Mouse (Mus musculus) lung, embryonic 15.5 days (tissue): ENCODE data around the gene C530008M17Rik. TPM values are rescaled to one million over a fixed set of nuclear protein-coding genes. Genes with fewer than 3 reads are reported as not detected.

Experiments
- ATAC-seq: fragments of 200-750 bp; cut with Nextera tagmentation; 2 replicates; pipeline ENCODE4 v1.8.0; 2017; ENCODE audit warnings: moderate number of reproducible peaks, borderline replicate concordance; ENCODE audit not compliant: low FRiP score, low TSS enrichment; ENCODE audit errors: extremely low read depth
- H3K27ac ChIP-seq: fragments of 300-500 bp; sonication (generic); 2 replicates; pipeline ENCODE4 v1.5.1; 2015; ENCODE audit warnings: moderate library complexity, mild to moderate bottlenecking, inconsistent platforms
- H3K27me3 ChIP-seq: fragments of 300-500 bp; sonication (generic); 2 replicates; pipeline ENCODE4 v1.6.1; 2015; ENCODE audit warnings: inconsistent platforms
- H3K36me3 ChIP-seq: fragments of 300-500 bp; sonication (generic); 2 replicates; pipeline ENCODE4 v1.6.1; 2015; ENCODE audit warnings: inconsistent platforms
- H3K4me1 ChIP-seq: fragments of 300-500 bp; sonication (generic); 2 replicates; pipeline ENCODE4 v1.6.1; 2015; ENCODE audit warnings: inconsistent platforms
- H3K4me2 ChIP-seq: fragments of 300-500 bp; sonication (generic); 2 replicates; pipeline ENCODE4 v1.6.1; 2015; ENCODE audit warnings: inconsistent platforms, mild to moderate bottlenecking, moderate library complexity
- H3K4me3 ChIP-seq: fragments of 300-500 bp; sonication (generic); 2 replicates; pipeline ENCODE4 v1.5.1; 2015; ENCODE audit warnings: mild to moderate bottlenecking, inconsistent platforms
- H3K9ac ChIP-seq: fragments of 300-500 bp; sonication (generic); 2 replicates; pipeline ENCODE4 v1.6.1; 2015; ENCODE audit warnings: inconsistent platforms
- H3K9me3 ChIP-seq: fragments of 300-500 bp; sonication (generic); 2 replicates; pipeline ENCODE4 v1.6.1; 2016; ENCODE audit warnings: inconsistent platforms
- WGBS: fragments of 180-500 bp; shearing (Covaris S2); methylation state at CpG from one replicate; pipeline ENCODE4 v1.1.7; 2015; 5-methylcytosine and 5-hydroxymethylcytosine counted together
- polyA plus RNA-seq: library from polyadenylated mRNA; unstranded; fragments of >200 nt; fragmentation: Nextera tagmentation; extraction: Ambion mirVana; gene quantifications from 2 replicates; pipeline ENCODE4 v1.2.1, GENCODE M21; 2015

Gene C530008M17Rik
- polyA plus RNA-seq: 12.2 TPM in 2 replicates

- Histone ChIP-seq H3K9me3 (no peaks in the 10 kb centered on the region), H3K4me3 (peak within 1 kb of the TSS; percentile 73), H3K36me3 (no peaks in the 10 kb centered on the region), H3K9ac (peak within 1 kb of the TSS; percentile 88), H3K27me3 (no peaks in the 10 kb centered on the region), H3K4me1 (0 out of 2 replicates have a peak, but pooled peaks cover 3% of the 10 kb centered on the region), H3K4me2 (peak within 1 kb of the TSS; percentile 98), H3K27ac (no peak within 1 kb of the TSS)
- 84% methylated on average over 2 of the region's 2 CpGs for WGBS
- no peak for ATAC-seq
These were observed at the start of gene C530008M17Rik for GRCm38 (mm10) chr5:76656212-76656611. Gene C530008M17Rik, plus strand, starts transcription at chr5:76656512.

- Histone ChIP-seq H3K9ac (no peak overlapping the region), H3K4me2 (no peak overlapping the region), H3K4me1 (no peaks in the 10 kb centered on the region), H3K36me3 (peaks cover 60% of the 10 kb centered on the region), H3K27me3 (no peaks in the 10 kb centered on the region), H3K9me3 (no peaks in the 10 kb centered on the region), H3K27ac (no peak overlapping the region), H3K4me3 (no peak overlapping the region)
- ATAC-seq: no peak
- 92% methylated on average over 8 of the region's 8 CpGs for WGBS
These were observed 46.5 kb upstream of the C530008M17Rik start for GRCm38 (mm10) chr5:76609702-76610370.

- H3K36me3 ChIP-seq: peaks cover 75% of the 10 kb centered on the region
- WGBS: 86% methylated on average over 6 of the region's 6 CpGs
- ATAC-seq: no peak
These were observed 43.3 kb upstream of the C530008M17Rik start for GRCm38 (mm10) chr5:76612867-76613499.

GRCm38 (mm10) chr5:76615276-76615675, 41.0 kb upstream of the C530008M17Rik start:
- WGBS: 89% methylated on average over 8 of the region's 8 CpGs

More at GRCm38 (mm10) chr5:76612867-76613499, 43.3 kb upstream of the C530008M17Rik start:
- Histone ChIP-seq H3K9me3 (no peaks in the 10 kb centered on the region), H3K4me3 (no peak overlapping the region), H3K4me2 (no peak overlapping the region), H3K27ac (no peak overlapping the region), H3K4me1 (no peaks in the 10 kb centered on the region), H3K9ac (no peak overlapping the region), H3K27me3 (no peaks in the 10 kb centered on the region)

GRCm38 (mm10) chr5:76616196-76616747, 40.0 kb upstream of the C530008M17Rik start:
- Histone ChIP-seq H3K4me2 (no peak overlapping the region), H3K27ac (no peak overlapping the region), H3K4me3 (no peak overlapping the region), H3K36me3 (peaks cover 72% of the 10 kb centered on the region), H3K4me1 (no peaks in the 10 kb centered on the region), H3K9ac (no peak overlapping the region), H3K27me3 (no peaks in the 10 kb centered on the region), H3K9me3 (no peaks in the 10 kb centered on the region)
- WGBS: 93% methylated on average over 2 of the region's 2 CpGs
- ATAC-seq: no peak

More at GRCm38 (mm10) chr5:76615276-76615675, 41.0 kb upstream of the C530008M17Rik start:
- Histone ChIP-seq H3K27ac (no peak overlapping the region), H3K27me3 (no peaks in the 10 kb centered on the region), H3K4me1 (no peaks in the 10 kb centered on the region), H3K4me2 (no peak overlapping the region), H3K36me3 (peaks cover 79% of the 10 kb centered on the region), H3K9me3 (no peaks in the 10 kb centered on the region), H3K9ac (no peak overlapping the region), H3K4me3 (no peak overlapping the region)
- no peak for ATAC-seq

DNA sequence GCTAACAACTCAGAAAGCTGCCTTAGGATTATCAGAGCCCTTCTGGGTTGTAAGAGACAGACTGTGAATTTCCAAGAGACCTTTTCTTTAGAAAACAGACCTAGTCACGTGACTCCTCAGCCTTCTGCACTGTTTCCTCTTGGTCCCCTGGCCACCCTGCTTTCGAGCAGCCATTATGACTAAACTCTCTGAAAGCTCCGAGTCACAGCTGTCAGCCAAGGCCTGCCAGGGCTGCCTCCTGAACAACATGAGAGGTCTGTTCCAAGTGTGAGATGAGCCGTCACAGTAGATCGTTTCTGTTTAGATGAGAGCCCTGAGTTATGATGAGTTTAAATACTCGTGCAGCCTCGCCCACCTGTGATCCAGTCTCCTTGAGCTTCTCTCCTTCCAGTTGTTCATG, 37.6 kb upstream of the C530008M17Rik start:
- 76% methylated on average over 7 of the region's 7 CpGs for WGBS
- no peak overlapping the region for H3K9ac ChIP-seq
- ATAC-seq: no peak
- H3K27me3 ChIP-seq: no peaks in the 10 kb centered on the region
- no peaks in the 10 kb centered on the region for H3K9me3 ChIP-seq
- H3K4me1 ChIP-seq: no peaks in the 10 kb centered on the region
- peaks cover 63% of the 10 kb centered on the region for H3K36me3 ChIP-seq
- H3K27ac ChIP-seq: no peak overlapping the region
- no peak overlapping the region for H3K4me3 ChIP-seq
- no peak overlapping the region for H3K4me2 ChIP-seq

- Histone ChIP-seq H3K4me2 (no peak overlapping the region), H3K27me3 (no peaks in the 10 kb centered on the region), H3K4me1 (no peaks in the 10 kb centered on the region), H3K4me3 (no peak overlapping the region), H3K9me3 (no peaks in the 10 kb centered on the region), H3K27ac (no peak overlapping the region), H3K36me3 (peaks cover 36% of the 10 kb centered on the region), H3K9ac (no peak overlapping the region)
- ATAC-seq: no peak
- 96% methylated on average over 9 of the region's 9 CpGs for WGBS
These were observed 32.6 kb upstream of the C530008M17Rik start for GRCm38 (mm10) chr5:76623759-76624158.

GRCm38 (mm10) chr5:76627770-76628169, 28.5 kb upstream of the C530008M17Rik start:
- H3K27ac ChIP-seq: no peak overlapping the region
- 49% methylated on average over 1 of the region's 1 CpGs for WGBS
- no peaks in the 10 kb centered on the region for H3K9me3 ChIP-seq
- no peak overlapping the region for H3K4me2 ChIP-seq
- peak; percentile 49 for ATAC-seq
- no peaks in the 10 kb centered on the region for H3K4me1 ChIP-seq
- H3K27me3 ChIP-seq: no peaks in the 10 kb centered on the region
- no peak overlapping the region for H3K4me3 ChIP-seq
- H3K36me3 ChIP-seq: peaks cover 31% of the 10 kb centered on the region
- no peak overlapping the region for H3K9ac ChIP-seq

DNA sequence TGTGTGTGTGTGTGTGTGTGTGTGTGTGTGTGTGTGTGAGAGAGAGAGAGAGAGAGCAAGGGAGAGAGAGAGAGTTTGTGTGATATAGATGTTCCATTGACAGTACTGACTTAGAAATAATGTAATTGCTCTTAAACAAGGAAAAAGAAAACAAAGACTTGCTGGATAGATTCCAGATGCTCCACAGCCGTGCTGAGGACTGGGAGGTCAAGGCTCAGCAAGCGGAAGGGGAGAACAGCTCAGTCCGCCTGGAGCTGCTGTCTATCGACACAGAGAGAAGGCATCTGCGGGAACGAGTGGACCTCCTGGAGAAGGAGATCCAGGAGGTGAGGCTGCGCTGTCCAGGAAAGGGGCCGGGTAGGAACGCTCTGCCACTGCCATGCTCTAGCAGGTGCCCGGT, 22.3 kb upstream of the C530008M17Rik start:
- peaks cover 54% of the 10 kb centered on the region for H3K36me3 ChIP-seq
- H3K9me3 ChIP-seq: no peaks in the 10 kb centered on the region
- H3K27ac ChIP-seq: no peak overlapping the region
- no peak overlapping the region for H3K4me2 ChIP-seq
- H3K27me3 ChIP-seq: no peaks in the 10 kb centered on the region
- no peak overlapping the region for H3K4me3 ChIP-seq
- no peak overlapping the region for H3K9ac ChIP-seq
- H3K4me1 ChIP-seq: no peaks in the 10 kb centered on the region
- ATAC-seq: no peak
- 71% methylated on average over 10 of the region's 10 CpGs for WGBS

GRCm38 (mm10) chr5:76635592-76635991, 20.7 kb upstream of the C530008M17Rik start:
- Histone ChIP-seq H3K4me2 (no peak overlapping the region), H3K27me3 (no peaks in the 10 kb centered on the region), H3K4me1 (no peaks in the 10 kb centered on the region), H3K9me3 (no peaks in the 10 kb centered on the region), H3K9ac (no peak overlapping the region), H3K4me3 (no peak overlapping the region), H3K36me3 (peaks cover 66% of the 10 kb centered on the region), H3K27ac (no peak overlapping the region)
- 89% methylated on average over 2 of the region's 2 CpGs for WGBS
- no peak for ATAC-seq

- 93% methylated on average over 4 of the region's 4 CpGs for WGBS
These were observed 14.2 kb upstream of the C530008M17Rik start for GRCm38 (mm10) chr5:76642076-76642475.

GRCm38 (mm10) chr5:76644234-76644633, 12.1 kb upstream of the C530008M17Rik start:
- 90% methylated on average over 7 of the region's 7 CpGs for WGBS
- Histone ChIP-seq H3K4me3 (no peak overlapping the region), H3K4me2 (no peak overlapping the region), H3K27ac (no peak overlapping the region), H3K36me3 (peaks cover 42% of the 10 kb centered on the region), H3K9me3 (no peaks in the 10 kb centered on the region), H3K4me1 (no peaks in the 10 kb centered on the region), H3K9ac (no peak overlapping the region), H3K27me3 (no peaks in the 10 kb centered on the region)
- ATAC-seq: no peak

More at GRCm38 (mm10) chr5:76642076-76642475, 14.2 kb upstream of the C530008M17Rik start:
- ATAC-seq: no peak
- H3K27ac ChIP-seq: no peak overlapping the region
- no peaks in the 10 kb centered on the region for H3K27me3 ChIP-seq
- H3K9ac ChIP-seq: no peak overlapping the region
- peaks cover 55% of the 10 kb centered on the region for H3K36me3 ChIP-seq
- no peak overlapping the region for H3K4me3 ChIP-seq
- H3K4me1 ChIP-seq: no peaks in the 10 kb centered on the region
- no peak overlapping the region for H3K4me2 ChIP-seq
- H3K9me3 ChIP-seq: no peaks in the 10 kb centered on the region
